Mouse (Mus musculus): Measurements from ENCODE around the gene Sphk2. TPM values are rescaled to one million over a fixed set of nuclear protein-coding genes. Genes with fewer than 3 reads are reported as not detected.

Gene Sphk2
- total and polyA plus RNA-seq, 3 experiments, result 15.9 to 24.9 (median 18.2) TPM

DNA sequence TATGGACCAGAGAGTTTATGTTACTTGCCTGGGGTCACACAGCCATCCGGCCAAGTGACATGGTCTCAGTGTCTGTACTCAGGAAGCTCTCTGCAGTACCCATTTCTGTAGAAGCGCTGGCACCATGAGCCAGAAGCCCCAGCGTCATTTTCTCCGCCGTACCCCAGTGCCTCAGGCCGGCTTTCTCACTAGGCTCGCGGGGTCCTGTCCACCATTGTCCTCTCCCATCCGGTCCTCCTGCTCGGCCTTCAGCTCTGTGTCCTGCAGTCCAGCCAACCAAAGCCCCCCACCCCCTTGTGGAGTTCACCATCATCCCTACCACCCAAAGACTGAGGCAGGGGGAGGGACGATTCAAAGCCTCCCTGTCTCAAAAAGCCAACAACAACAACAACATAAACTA, 16.2 kb downstream of the Sphk2 start:
- Histone ChIP-seq H3K9ac (ENCODE audit: low read depth, low read length) (no peak overlapping the region), H3K36me3 (ENCODE audit: control insufficient read depth, insufficient read depth, low read length) (no peaks in the 10 kb centered on the region), H3K4me1 (ENCODE audit: control insufficient read depth, insufficient read depth, low read length) (peaks cover 9% of the 10 kb centered on the region), H3K4me3 (no peak overlapping the region), H3K79me2 (replicated peaks; ENCODE audit: control insufficient read depth, insufficient read depth, low read length) (no peaks in the 10 kb centered on the region), H3K27ac (no peak overlapping the region; the same call in 1 of the 2 replicates), H3K27me3 (ENCODE audit: control insufficient read depth, insufficient read depth, low read length) (0 out of 2 replicates have a peak, but pooled peaks cover 3% of the 10 kb centered on the region)
- intact Hi-C loops (cut with DNase I), result loop anchor here (5.0 kb wide), 3 partner anchors 174 to 1149 kb away; partner anchors contain the start of genes Nr1h2, Plekha4 and Ppp1r15a
- DNase-seq, result no peak
- WGBS, result 88% methylated on average over 11 of the region's 11 CpGs
- TF ChIP-seq CTCF (IDR thresholded peaks at IDR 0.05) (no peak), POLR2A (IDR thresholded peaks at IDR 0.05; ENCODE audit: insufficient read depth, low read depth, low read length) (no peak), EP300 (IDR thresholded peaks at IDR 0.05; ENCODE audit: insufficient read depth, low read depth, low read length) (no peak)

DNA sequence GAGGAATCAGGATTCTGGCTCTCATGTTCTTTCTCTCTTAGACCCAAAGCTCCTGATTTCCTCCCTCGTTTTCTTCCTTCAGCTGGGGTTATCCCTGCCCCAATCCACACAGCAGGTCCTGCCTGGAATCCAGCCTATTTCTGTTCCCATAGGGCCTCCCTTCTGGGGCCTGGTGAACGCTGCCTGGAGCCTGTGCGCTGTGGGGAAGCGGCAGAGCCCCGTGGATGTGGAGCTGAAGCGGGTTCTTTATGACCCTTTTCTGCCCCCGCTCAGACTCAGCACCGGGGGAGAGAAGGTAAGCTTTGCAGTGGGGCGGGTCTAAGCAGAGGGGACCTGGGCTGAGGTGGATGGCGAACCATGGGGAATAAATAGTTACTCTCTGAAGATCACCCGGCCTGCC, 16.7 kb downstream of the Sphk2 start:
- H3K36me3 ChIP-seq (ENCODE audit: control insufficient read depth, insufficient read depth, low read length), result no peaks in the 10 kb centered on the region
- TF ChIP-seq CTCF (IDR thresholded peaks at IDR 0.05) (no peak), POLR2A (IDR thresholded peaks at IDR 0.05; ENCODE audit: insufficient read depth, low read depth, low read length) (no peak), EP300 (IDR thresholded peaks at IDR 0.05; ENCODE audit: insufficient read depth, low read depth, low read length) (no peak)
- WGBS, result 35% methylated on average over 11 of the region's 11 CpGs
- DNase-seq, result peak in 1 of 2 experiments; percentile 59
- H3K9ac ChIP-seq (ENCODE audit: low read depth, low read length), result peak overlapping the region; percentile 18; the same call in 1 of the 2 replicates
- 0 out of 2 replicates have a peak, but pooled peaks cover 3% of the 10 kb centered on the region for H3K27me3 ChIP-seq (ENCODE audit: control insufficient read depth, insufficient read depth, low read length)
- peak overlapping the region; percentile 47 for H3K27ac ChIP-seq
- peaks cover 9% of the 10 kb centered on the region for H3K4me1 ChIP-seq (ENCODE audit: control insufficient read depth, insufficient read depth, low read length)
- peak overlapping the region; percentile 44; the same call in 1 of the 2 replicates for H3K4me3 ChIP-seq
- intact Hi-C loops (cut with DNase I), result loop anchor here (5.0 kb wide), 3 partner anchors 174 to 1149 kb away; partner anchors contain the start of genes Nr1h2, Plekha4 and Ppp1r15a
- H3K79me2 ChIP-seq (replicated peaks; ENCODE audit: control insufficient read depth, insufficient read depth, low read length), result no peaks in the 10 kb centered on the region

DNA sequence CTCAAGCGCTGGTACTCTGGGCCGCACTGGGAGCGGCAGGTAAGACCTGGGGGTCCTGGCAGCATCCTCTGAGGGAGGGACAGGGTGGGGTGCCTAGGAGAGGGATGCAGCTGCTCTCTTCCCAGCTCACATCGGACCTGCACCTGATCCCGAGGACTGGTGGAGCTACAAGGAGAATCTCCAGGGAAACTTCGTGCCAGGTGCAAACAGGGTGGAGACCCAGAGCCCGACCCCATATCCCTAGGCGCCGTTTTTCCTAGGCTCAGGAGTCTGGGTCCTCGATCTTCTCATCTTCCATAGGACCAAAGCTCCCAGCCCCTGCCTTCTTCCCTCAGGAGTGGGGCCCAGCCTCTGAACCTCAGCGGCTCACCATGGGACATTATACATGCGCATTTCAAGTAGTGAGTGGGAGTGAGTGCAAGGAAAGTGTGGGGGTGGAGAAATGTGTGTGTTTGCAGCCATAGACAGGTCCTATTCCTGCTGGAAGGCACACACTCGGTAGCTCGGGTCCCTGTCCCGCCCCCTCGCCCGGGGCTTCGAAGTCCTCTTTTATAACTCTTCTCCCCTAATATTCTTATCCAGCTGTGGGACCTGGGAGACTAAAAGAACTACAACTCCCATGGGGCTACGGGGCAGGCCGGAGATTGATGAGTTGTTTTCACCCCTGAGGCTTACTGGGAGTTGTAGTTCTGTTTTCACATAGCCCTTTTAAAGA, 17.3 kb downstream of the Sphk2 start:
- no peaks in the 10 kb centered on the region for H3K36me3 ChIP-seq (ENCODE audit: control insufficient read depth, insufficient read depth, low read length)
- TF ChIP-seq POLR2A (IDR thresholded peaks at IDR 0.05; ENCODE audit: insufficient read depth, low read depth, low read length) (no peak), CTCF (IDR thresholded peaks at IDR 0.05) (no peak), EP300 (IDR thresholded peaks at IDR 0.05; ENCODE audit: insufficient read depth, low read depth, low read length) (no peak)
- WGBS, result under 1% methylated on average over 20 of the region's 20 CpGs
- peak overlapping the region; percentile 47 for H3K27ac ChIP-seq
- H3K9ac ChIP-seq (ENCODE audit: low read depth, low read length), result peak overlapping the region; percentile 68
- 0 out of 2 replicates have a peak, but pooled peaks cover 3% of the 10 kb centered on the region for H3K27me3 ChIP-seq (ENCODE audit: control insufficient read depth, insufficient read depth, low read length)
- H3K4me3 ChIP-seq, result peak overlapping the region; percentile 44
- peaks cover 9% of the 10 kb centered on the region for H3K4me1 ChIP-seq (ENCODE audit: control insufficient read depth, insufficient read depth, low read length)
- intact Hi-C loops (cut with DNase I), result loop anchor here (5.0 kb wide), 3 partner anchors 173 to 1148 kb away; partner anchors contain the start of genes Nr1h2, Plekha4 and Ppp1r15a
- no peaks in the 10 kb centered on the region for H3K79me2 ChIP-seq (replicated peaks; ENCODE audit: control insufficient read depth, insufficient read depth, low read length)
- DNase-seq, result peak; percentile 79 to 85

DNA sequence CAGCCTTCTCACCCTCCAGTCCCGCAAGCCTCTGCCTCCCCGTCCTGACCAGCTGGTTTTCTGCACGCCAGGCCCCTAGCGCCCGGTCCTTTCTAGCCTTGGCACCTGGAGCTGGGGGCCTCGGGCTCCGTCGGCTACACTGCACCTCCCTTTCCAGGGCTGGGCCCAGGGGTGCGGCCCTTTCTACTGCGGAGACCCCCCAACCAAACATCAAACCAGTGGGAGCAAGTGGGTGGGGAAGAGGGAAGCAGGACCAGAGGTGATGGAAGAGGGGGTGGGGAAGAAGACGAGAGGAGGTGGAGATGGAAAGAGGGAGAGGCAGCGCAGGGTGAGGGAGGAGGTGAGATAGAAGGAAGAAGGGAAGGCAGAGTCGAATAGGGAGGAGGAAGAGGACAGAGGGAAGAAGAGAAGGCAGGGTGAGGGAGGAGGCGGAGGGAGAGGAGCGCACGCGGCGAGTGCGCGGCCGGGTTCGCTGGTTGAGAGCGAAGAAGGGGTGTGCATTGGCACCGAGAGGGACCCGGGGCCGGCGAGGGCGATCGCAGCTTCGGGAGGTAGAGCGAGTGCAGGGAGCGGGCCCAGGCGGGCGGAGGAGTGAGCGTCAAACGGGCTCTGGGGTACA, 18.2 kb downstream of the Sphk2 start, which contains the start of gene Car11:
Car11 (plus strand) TSS at position 321 of the 619 bp plus-strand sequence.
- DNase-seq, result no peak
- Histone ChIP-seq H3K27ac (peak within 1 kb of the TSS; percentile 2; the same call in 1 of the 2 replicates), H3K9ac (ENCODE audit: low read depth, low read length) (peak within 1 kb of the TSS; percentile 68), H3K36me3 (ENCODE audit: control insufficient read depth, insufficient read depth, low read length) (no peaks in the 10 kb centered on the region), H3K4me1 (ENCODE audit: control insufficient read depth, insufficient read depth, low read length) (peaks cover 9% of the 10 kb centered on the region), H3K79me2 (replicated peaks; ENCODE audit: control insufficient read depth, insufficient read depth, low read length) (no peaks in the 10 kb centered on the region), H3K4me3 (peak within 1 kb of the TSS; percentile 44), H3K27me3 (ENCODE audit: control insufficient read depth, insufficient read depth, low read length) (0 out of 2 replicates have a peak, but pooled peaks cover 3% of the 10 kb centered on the region)
- intact Hi-C loops (cut with DNase I), result loop anchor here (5.0 kb wide), 3 partner anchors 172 to 1147 kb away; partner anchors contain the start of genes Nr1h2, Plekha4 and Ppp1r15a
- TF ChIP-seq EP300 (IDR thresholded peaks at IDR 0.05; ENCODE audit: insufficient read depth, low read depth, low read length) (no peak), CTCF (IDR thresholded peaks at IDR 0.05) (no peak), POLR2A (IDR thresholded peaks at IDR 0.05; ENCODE audit: insufficient read depth, low read depth, low read length) (no peak)
- 7% methylated on average over 36 of the region's 36 CpGs for WGBS

DNA sequence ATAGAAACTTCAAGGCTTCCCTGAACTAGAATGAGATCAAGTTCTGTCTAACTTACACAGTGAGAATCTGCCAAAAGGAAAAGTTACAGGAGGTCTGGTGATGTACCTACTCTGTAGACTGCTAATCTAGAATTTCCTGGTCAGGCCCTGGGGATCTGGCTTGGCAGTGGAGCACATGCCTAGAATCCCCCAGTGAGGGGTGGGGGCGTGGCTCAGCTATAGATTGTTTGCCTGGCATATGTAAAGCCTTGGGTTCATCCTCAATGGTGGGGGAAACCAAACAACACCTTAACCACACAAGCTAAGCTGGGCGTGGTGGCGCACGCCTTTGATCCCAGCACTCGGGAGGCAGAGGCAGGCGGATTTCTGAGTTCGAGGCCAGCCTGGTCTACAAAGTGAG, 19.9 kb downstream of the Sphk2 start:
- no peak overlapping the region for H3K27ac ChIP-seq
- H3K9ac ChIP-seq (ENCODE audit: low read depth, low read length), result no peak overlapping the region
- no peaks in the 10 kb centered on the region for H3K36me3 ChIP-seq (ENCODE audit: control insufficient read depth, insufficient read depth, low read length)
- H3K4me3 ChIP-seq, result no peak overlapping the region
- TF ChIP-seq CTCF (IDR thresholded peaks at IDR 0.05) (no peak), EP300 (IDR thresholded peaks at IDR 0.05; ENCODE audit: insufficient read depth, low read depth, low read length) (no peak), POLR2A (IDR thresholded peaks at IDR 0.05; ENCODE audit: insufficient read depth, low read depth, low read length) (no peak)
- WGBS, result 76% methylated on average over 7 of the region's 7 CpGs
- DNase-seq, result no peak
- no peaks in the 10 kb centered on the region for H3K79me2 ChIP-seq (replicated peaks; ENCODE audit: control insufficient read depth, insufficient read depth, low read length)
- peaks cover 4% of the 10 kb centered on the region; the same call in 1 of the 2 replicates for H3K4me1 ChIP-seq (ENCODE audit: control insufficient read depth, insufficient read depth, low read length)
- intact Hi-C loops (cut with DNase I), result no loop called here
- H3K27me3 ChIP-seq (ENCODE audit: control insufficient read depth, insufficient read depth, low read length), result 0 out of 2 replicates have a peak, but pooled peaks cover 3% of the 10 kb centered on the region

All from heart, adult 2 months (tissue).